Mouse (Mus musculus) stomach, postnatal 0 days (tissue): ENCODE measurements around the gene Patj.

Experiments
- CTCF ChIP-seq: IDR thresholded peaks from 2 replicates; pipeline ENCODE4 v1.5.1; 2016; ENCODE audit warnings: antibody characterized with exemption, low read depth, mild to moderate bottlenecking, moderate library complexity
- EP300 ChIP-seq: optimal IDR thresholded peaks from 2 replicates; pipeline ENCODE3; 2016; ENCODE audit warnings: antibody characterized with exemption

GRCm38 (mm10) chr4:98375401-98375800, 20.2 kb upstream of the Patj start:
- TF ChIP-seq CTCF, result peak; percentile 62
- no peak for TF ChIP-seq EP300
